Mouse (Mus musculus): Measurements from ENCODE around the gene Pex5. TPM values are rescaled to one million over a fixed set of nuclear protein-coding genes. Genes with fewer than 3 reads are reported as not detected.
"Not testable (repeated sequence)": the region's sequence is repeated elsewhere in the genome, so short reads cannot be mapped to it uniquely, and the experiment has no call there.

Pex5 gene
- polyA plus RNA-seq, 1 experiment from 2014 or later: 92.5 TPM

DNA sequence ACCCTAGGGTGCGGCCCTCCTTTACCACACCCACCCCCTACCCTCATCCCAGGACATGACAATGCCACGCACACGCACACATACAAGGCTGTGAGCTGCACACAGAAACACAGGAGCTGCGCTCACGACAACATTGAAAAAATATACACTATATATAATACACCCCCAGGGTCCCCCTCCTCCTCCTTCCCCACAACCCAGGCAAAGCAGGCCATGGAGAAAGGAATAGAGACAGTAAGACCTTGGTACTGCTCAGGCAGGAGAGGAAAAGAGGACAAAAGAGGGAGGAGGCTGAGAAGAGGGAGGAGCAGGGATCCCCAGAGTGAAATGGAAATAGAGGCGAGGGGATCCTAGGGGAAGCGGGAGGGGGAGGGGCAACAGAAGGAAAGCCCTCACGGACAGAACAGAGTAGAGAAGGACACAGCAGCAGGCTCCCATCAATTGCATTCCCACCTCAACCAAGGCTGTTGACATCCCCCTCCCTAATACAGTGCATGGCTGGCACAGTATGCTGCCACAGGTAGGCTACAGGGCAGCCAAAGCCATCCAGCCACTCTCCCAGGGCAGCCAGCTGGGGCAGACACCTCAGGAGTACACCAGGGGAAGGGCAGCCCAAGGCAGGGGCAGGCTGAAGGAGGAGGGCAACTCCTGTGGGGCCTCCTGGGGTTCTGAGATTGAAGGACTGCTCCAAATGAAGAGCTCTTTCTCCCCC, 16.1 kb upstream of the Pex5 start:
- H3K9me3 ChIP-seq (ENCODE audit: control insufficient read depth, low read length): no peaks in the 10 kb centered on the region
- H3K4me1 ChIP-seq (replicated peaks; ENCODE audit: control insufficient read depth, insufficient read depth, low read length): peaks cover 6% of the 10 kb centered on the region
- no peak overlapping the region for H3K27ac ChIP-seq (ENCODE audit: low read length)
- H3K9ac ChIP-seq (replicated peaks; ENCODE audit: low read depth, low read length): no peak overlapping the region
- WGBS: 42% methylated on average over 8 of the region's 8 CpGs
- H3K4me2 ChIP-seq (ENCODE audit: low read length): no peak overlapping the region
- H3K4me3 ChIP-seq (replicated peaks; ENCODE audit: low read length): no peak overlapping the region
- ATAC-seq: peak; percentile 22; the same call in 1 of the 2 replicates
- H3K27me3 ChIP-seq (replicated peaks; ENCODE audit: control insufficient read depth, insufficient read depth, low read length): no peaks in the 10 kb centered on the region
- 0 out of 2 replicates have a peak, but pooled peaks cover 2% of the 10 kb centered on the region for H3K36me3 ChIP-seq (ENCODE audit: control insufficient read depth, insufficient read depth)

- 73% methylated on average over 3 of the region's 3 CpGs for WGBS
- 0 out of 2 replicates have a peak, but pooled peaks cover 2% of the 10 kb centered on the region for H3K36me3 ChIP-seq (ENCODE audit: control insufficient read depth, insufficient read depth)
- no peak overlapping the region for H3K9ac ChIP-seq (replicated peaks; ENCODE audit: low read depth, low read length)
- 0 out of 2 replicates have a peak, but pooled peaks have one; percentile 9 for ATAC-seq
- H3K4me3 ChIP-seq (replicated peaks; ENCODE audit: low read length): no peak overlapping the region
- no peak overlapping the region for H3K4me2 ChIP-seq (ENCODE audit: low read length)
- no peaks in the 10 kb centered on the region for H3K9me3 ChIP-seq (ENCODE audit: control insufficient read depth, low read length)
- H3K27ac ChIP-seq (ENCODE audit: low read length): no peak overlapping the region
- H3K27me3 ChIP-seq (replicated peaks; ENCODE audit: control insufficient read depth, insufficient read depth, low read length): no peaks in the 10 kb centered on the region
- peaks cover 6% of the 10 kb centered on the region for H3K4me1 ChIP-seq (replicated peaks; ENCODE audit: control insufficient read depth, insufficient read depth, low read length)
Measured at GRCm38 (mm10) chr6:124430379-124430778, 15.5 kb upstream of the Pex5 start.

DNA sequence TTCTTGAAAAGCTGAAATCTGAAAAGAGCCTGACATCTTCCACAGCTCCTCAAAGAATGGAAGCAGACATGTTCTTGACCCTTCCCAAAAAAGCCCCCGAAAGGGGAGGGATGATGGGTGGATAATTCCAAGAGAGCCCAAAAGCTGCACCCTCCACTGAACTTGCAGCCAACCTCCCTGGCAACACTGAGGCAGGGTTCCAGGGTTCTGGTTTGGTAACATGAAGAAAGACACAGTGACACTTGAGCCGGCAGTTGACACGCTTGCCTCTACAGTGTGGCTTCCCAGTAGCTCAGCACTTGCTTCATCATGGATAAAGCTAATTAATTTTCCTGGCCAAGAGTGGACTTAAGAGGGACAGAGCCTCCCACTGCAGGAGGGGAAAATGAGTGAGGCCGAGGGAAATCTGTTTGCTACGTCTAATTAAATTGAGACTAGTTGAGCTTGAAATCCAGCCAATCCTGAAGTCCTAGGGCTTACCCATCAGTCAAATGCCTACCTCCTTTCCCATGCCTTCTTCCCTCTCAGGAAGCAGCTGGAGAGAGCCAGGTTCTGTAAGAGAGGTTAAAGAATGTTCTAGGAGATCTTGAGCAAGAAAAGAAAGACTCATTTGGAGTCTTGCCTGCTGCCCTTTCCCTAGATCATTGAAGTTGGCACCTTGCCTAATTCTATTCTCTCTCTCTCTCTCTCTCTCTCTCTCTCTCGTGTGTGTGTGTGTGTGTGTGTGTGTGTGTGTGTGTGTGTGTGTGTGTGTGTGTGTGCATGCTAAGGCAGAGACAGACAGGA, 13.1 kb upstream of the Pex5 start:
- WGBS: 32% methylated on average over 6 of the region's 6 CpGs
- Histone ChIP-seq H3K4me1 (replicated peaks; ENCODE audit: control insufficient read depth, insufficient read depth, low read length) (peaks cover 6% of the 10 kb centered on the region), H3K4me2 (ENCODE audit: low read length) (no peak overlapping the region), H3K27ac (ENCODE audit: low read length) (no peak overlapping the region), H3K9me3 (ENCODE audit: control insufficient read depth, low read length) (no peaks in the 10 kb centered on the region), H3K36me3 (ENCODE audit: control insufficient read depth, insufficient read depth) (no peaks in the 10 kb centered on the region), H3K9ac (replicated peaks; ENCODE audit: low read depth, low read length) (no peak overlapping the region), H3K4me3 (replicated peaks; ENCODE audit: low read length) (no peak overlapping the region), H3K27me3 (replicated peaks; ENCODE audit: control insufficient read depth, insufficient read depth, low read length) (no peaks in the 10 kb centered on the region)
- ATAC-seq: 0 out of 2 replicates have a peak, but pooled peaks have one; percentile 16

DNA sequence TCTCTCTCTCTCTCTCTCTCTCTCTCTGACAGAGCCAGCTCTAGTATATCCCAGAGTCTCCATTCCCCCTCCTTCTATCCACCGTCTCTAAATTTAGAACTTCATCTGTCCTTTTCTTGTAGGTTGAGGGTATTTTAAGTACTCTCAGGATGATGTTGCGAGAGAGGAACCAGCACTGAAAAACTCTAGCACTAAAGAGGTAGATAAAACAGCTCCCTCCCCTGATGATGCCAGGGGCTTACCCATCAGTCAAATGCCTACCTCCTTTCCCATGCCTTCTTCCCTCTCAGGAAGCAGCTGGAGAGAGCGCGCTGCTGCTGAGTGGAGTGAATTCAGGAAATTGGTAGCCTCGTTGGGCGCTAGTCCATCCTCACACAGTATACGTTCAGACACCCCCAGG, 12.4 kb upstream of the Pex5 start:
- Histone ChIP-seq H3K9me3 (ENCODE audit: control insufficient read depth, low read length) (no peaks in the 10 kb centered on the region), H3K4me2 (ENCODE audit: low read length) (no peak overlapping the region), H3K27ac (ENCODE audit: low read length) (no peak overlapping the region), H3K4me1 (replicated peaks; ENCODE audit: control insufficient read depth, insufficient read depth, low read length) (peaks cover 6% of the 10 kb centered on the region), H3K27me3 (replicated peaks; ENCODE audit: control insufficient read depth, insufficient read depth, low read length) (no peaks in the 10 kb centered on the region), H3K9ac (replicated peaks; ENCODE audit: low read depth, low read length) (no peak overlapping the region), H3K36me3 (ENCODE audit: control insufficient read depth, insufficient read depth) (no peaks in the 10 kb centered on the region), H3K4me3 (replicated peaks; ENCODE audit: low read length) (no peak overlapping the region)
- 79% methylated on average over 7 of the region's 7 CpGs for WGBS
- no peak for ATAC-seq

- H3K27me3 ChIP-seq (replicated peaks; ENCODE audit: control insufficient read depth, insufficient read depth, low read length): no peaks in the 10 kb centered on the region
- H3K4me1 ChIP-seq (replicated peaks; ENCODE audit: control insufficient read depth, insufficient read depth, low read length): peaks cover 6% of the 10 kb centered on the region
- no peaks in the 10 kb centered on the region for H3K36me3 ChIP-seq (ENCODE audit: control insufficient read depth, insufficient read depth)
- no peak overlapping the region for H3K4me2 ChIP-seq (ENCODE audit: low read length)
- no peak overlapping the region for H3K4me3 ChIP-seq (replicated peaks; ENCODE audit: low read length)
- no peak for ATAC-seq
- H3K9me3 ChIP-seq (ENCODE audit: control insufficient read depth, low read length): no peaks in the 10 kb centered on the region
- H3K27ac ChIP-seq (ENCODE audit: low read length): no peak overlapping the region
- WGBS: 79% methylated on average over 3 of the region's 3 CpGs
- H3K9ac ChIP-seq (replicated peaks; ENCODE audit: low read depth, low read length): no peak overlapping the region
Measured at GRCm38 (mm10) chr6:124426604-124427003, 11.7 kb upstream of the Pex5 start.

DNA sequence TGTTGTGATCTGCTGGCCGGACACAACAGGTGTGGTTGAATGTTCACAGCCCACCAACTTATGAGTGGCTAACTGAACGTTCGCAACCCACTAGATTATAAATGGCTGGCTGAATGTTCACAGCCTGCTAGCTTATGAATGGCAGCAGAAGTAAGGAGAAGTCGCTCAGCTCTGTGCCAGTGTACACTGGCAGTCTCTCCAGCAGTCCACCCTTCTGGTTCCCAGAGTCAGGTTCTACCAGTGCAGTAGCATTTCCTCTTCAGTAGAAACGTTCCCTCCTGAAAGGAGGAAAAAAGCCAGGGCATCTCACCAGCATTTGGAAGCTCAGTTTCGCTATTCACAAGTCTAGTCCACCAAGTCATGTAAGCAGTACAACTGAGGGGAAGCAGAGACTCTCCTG, 10.7 kb upstream of the Pex5 start:
- Histone ChIP-seq H3K9ac (replicated peaks; ENCODE audit: low read depth, low read length) (no peak overlapping the region), H3K4me2 (ENCODE audit: low read length) (no peak overlapping the region), H3K36me3 (ENCODE audit: control insufficient read depth, insufficient read depth) (no peaks in the 10 kb centered on the region), H3K4me1 (replicated peaks; ENCODE audit: control insufficient read depth, insufficient read depth, low read length) (peaks cover 6% of the 10 kb centered on the region), H3K27ac (ENCODE audit: low read length) (no peak overlapping the region), H3K27me3 (replicated peaks; ENCODE audit: control insufficient read depth, insufficient read depth, low read length) (no peaks in the 10 kb centered on the region), H3K9me3 (ENCODE audit: control insufficient read depth, low read length) (no peaks in the 10 kb centered on the region), H3K4me3 (replicated peaks; ENCODE audit: low read length) (no peak overlapping the region)
- no peak for ATAC-seq
- 74% methylated on average over 6 of the region's 6 CpGs for WGBS

GRCm38 (mm10) chr6:124425042-124425441, 10.2 kb upstream of the Pex5 start:
- H3K9me3 ChIP-seq (ENCODE audit: control insufficient read depth, low read length); H3K4me3 ChIP-seq (replicated peaks; ENCODE audit: low read length); H3K9ac ChIP-seq (replicated peaks; ENCODE audit: low read depth, low read length); H3K4me2 ChIP-seq (ENCODE audit: low read length); H3K4me1 ChIP-seq (replicated peaks; ENCODE audit: control insufficient read depth, insufficient read depth, low read length); ATAC-seq; H3K27ac ChIP-seq (ENCODE audit: low read length); H3K27me3 ChIP-seq (replicated peaks; ENCODE audit: control insufficient read depth, insufficient read depth, low read length); H3K36me3 ChIP-seq (ENCODE audit: control insufficient read depth, insufficient read depth): not testable (repeated sequence)
- WGBS: 71% methylated on average over 7 of the region's 7 CpGs

GRCm38 (mm10) chr6:124424068-124424498, 9.2 kb upstream of the Pex5 start:
- Histone ChIP-seq H3K4me1 (replicated peaks; ENCODE audit: control insufficient read depth, insufficient read depth, low read length) (peaks cover 6% of the 10 kb centered on the region), H3K27me3 (replicated peaks; ENCODE audit: control insufficient read depth, insufficient read depth, low read length) (no peaks in the 10 kb centered on the region), H3K4me3 (replicated peaks; ENCODE audit: low read length) (no peak overlapping the region), H3K36me3 (ENCODE audit: control insufficient read depth, insufficient read depth) (no peaks in the 10 kb centered on the region), H3K9me3 (ENCODE audit: control insufficient read depth, low read length) (no peaks in the 10 kb centered on the region), H3K27ac (ENCODE audit: low read length) (no peak overlapping the region), H3K9ac (replicated peaks; ENCODE audit: low read depth, low read length) (no peak overlapping the region), H3K4me2 (ENCODE audit: low read length) (no peak overlapping the region)
- ATAC-seq: no peak
- 72% methylated on average over 1 of the region's 1 CpGs for WGBS

- no peak for ATAC-seq
- H3K4me3 ChIP-seq (replicated peaks; ENCODE audit: low read length): no peak overlapping the region
- H3K36me3 ChIP-seq (ENCODE audit: control insufficient read depth, insufficient read depth): no peaks in the 10 kb centered on the region
- H3K9ac ChIP-seq (replicated peaks; ENCODE audit: low read depth, low read length): no peak overlapping the region
- H3K27ac ChIP-seq (ENCODE audit: low read length): no peak overlapping the region
- WGBS: 92% methylated on average over 3 of the region's 3 CpGs
- H3K9me3 ChIP-seq (ENCODE audit: control insufficient read depth, low read length): no peaks in the 10 kb centered on the region
- peaks cover 7% of the 10 kb centered on the region for H3K4me1 ChIP-seq (replicated peaks; ENCODE audit: control insufficient read depth, insufficient read depth, low read length)
- no peaks in the 10 kb centered on the region for H3K27me3 ChIP-seq (replicated peaks; ENCODE audit: control insufficient read depth, insufficient read depth, low read length)
- H3K4me2 ChIP-seq (ENCODE audit: low read length): no peak overlapping the region
Measured at GRCm38 (mm10) chr6:124418686-124419085, 3.8 kb upstream of the Pex5 start.

Data from forebrain, embryonic 16.5 days (tissue).